Mouse (Mus musculus): ENCODE results near the gene Tle6. TPM values are rescaled to one million over a fixed set of nuclear protein-coding genes. Genes with fewer than 3 reads are reported as not detected.

Gene Tle6
- polyA plus RNA-seq, 1 experiment from 2014 or later, result 12.1 TPM

DNA sequence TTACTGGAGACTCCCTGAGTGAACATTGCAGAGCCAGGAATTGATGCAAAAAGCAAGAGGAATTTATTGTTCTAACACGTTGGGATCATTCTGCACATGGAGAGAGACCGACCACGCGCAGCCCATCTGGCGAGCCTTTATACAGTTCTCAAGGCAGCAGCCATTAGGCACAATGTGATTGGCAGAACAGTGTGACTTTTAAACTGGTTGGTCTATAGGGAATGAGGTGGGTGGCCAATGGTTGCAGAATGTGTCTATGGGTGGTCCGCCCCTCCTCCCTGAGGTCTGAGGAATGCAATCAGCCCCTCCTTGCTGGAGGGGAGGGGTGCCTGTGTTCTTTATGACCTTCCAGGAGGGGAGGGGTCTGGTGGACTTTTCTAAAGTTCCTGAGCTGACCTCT, 14.6 kb upstream of the Tle6 start:
- no peak overlapping the region for H3K4me2 ChIP-seq

DNA sequence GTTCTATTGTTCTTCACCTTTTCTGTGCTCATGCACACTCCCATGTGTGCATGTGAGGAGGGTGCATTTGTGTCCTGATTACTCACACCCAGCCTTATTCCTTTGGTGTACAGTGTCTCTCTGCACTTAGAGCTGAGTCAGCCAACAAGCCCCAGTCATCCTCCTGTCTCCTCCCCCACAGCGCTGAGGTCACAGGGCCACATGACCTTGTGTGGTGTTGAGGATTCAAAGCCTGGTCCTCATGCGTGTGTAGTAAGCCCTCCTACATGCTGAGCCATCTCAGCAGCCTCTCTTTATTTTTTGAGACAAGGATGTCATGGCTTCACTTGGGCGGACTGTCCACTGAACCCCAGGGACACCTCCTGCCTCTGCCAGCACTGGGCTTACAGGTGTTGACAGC, 11.9 kb upstream of the Tle6 start:
- peaks cover 13% of the 10 kb centered on the region; the same call in 1 of the 2 replicates for H3K36me3 ChIP-seq
- H3K27ac ChIP-seq, result no peak overlapping the region
- H3K27me3 ChIP-seq (replicated peaks), result no peaks in the 10 kb centered on the region
- H3K9me3 ChIP-seq (replicated peaks), result no peaks in the 10 kb centered on the region
- WGBS (ENCODE audit: insufficient replicate concordance), result 54% methylated on average over 3 of the region's 3 CpGs
- no peak overlapping the region for H3K9ac ChIP-seq
- H3K4me3 ChIP-seq, result no peak overlapping the region
- no peak for ATAC-seq
- H3K4me1 ChIP-seq, result no peaks in the 10 kb centered on the region
- H3K4me2 ChIP-seq, result no peak overlapping the region

More for the DNA sequence above, 14.6 kb upstream of the Tle6 start:
- Histone ChIP-seq H3K27me3 (replicated peaks) (no peaks in the 10 kb centered on the region), H3K36me3 (no peaks in the 10 kb centered on the region), H3K4me1 (no peaks in the 10 kb centered on the region), H3K9ac (no peak overlapping the region), H3K27ac (no peak overlapping the region), H3K9me3 (replicated peaks) (no peaks in the 10 kb centered on the region), H3K4me3 (no peak overlapping the region)
- WGBS (ENCODE audit: insufficient replicate concordance), result 70% methylated on average over 6 of the region's 6 CpGs
- no peak for ATAC-seq

DNA sequence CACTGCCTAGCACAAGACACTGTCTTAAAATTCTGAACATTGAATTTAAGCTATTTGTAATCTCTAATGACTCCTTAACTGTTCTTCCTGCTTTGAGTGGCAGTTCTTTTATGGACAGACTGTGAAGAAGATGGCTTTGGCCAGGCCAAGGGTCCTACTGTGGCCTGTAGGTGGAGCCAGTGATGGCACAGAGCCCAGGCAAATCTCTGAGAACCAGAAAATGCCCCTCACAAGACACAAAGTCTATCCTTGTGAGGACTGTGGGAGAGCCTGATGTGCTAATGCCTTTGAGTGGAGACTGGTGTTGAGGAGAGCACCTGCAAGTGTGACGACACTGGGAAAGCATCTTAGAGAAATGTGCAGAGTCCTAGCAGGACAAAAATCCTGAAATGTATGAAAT, 7.4 kb upstream of the Tle6 start:
- Histone ChIP-seq H3K9ac (no peak overlapping the region), H3K36me3 (peaks cover 13% of the 10 kb centered on the region; the same call in 1 of the 2 replicates), H3K4me3 (no peak overlapping the region), H3K27me3 (replicated peaks) (no peaks in the 10 kb centered on the region), H3K9me3 (replicated peaks) (no peaks in the 10 kb centered on the region), H3K4me2 (no peak overlapping the region), H3K4me1 (peaks cover 28% of the 10 kb centered on the region), H3K27ac (no peak overlapping the region)
- WGBS (ENCODE audit: insufficient replicate concordance), result 86% methylated on average over 1 of the region's 1 CpGs
- ATAC-seq, result no peak

DNA sequence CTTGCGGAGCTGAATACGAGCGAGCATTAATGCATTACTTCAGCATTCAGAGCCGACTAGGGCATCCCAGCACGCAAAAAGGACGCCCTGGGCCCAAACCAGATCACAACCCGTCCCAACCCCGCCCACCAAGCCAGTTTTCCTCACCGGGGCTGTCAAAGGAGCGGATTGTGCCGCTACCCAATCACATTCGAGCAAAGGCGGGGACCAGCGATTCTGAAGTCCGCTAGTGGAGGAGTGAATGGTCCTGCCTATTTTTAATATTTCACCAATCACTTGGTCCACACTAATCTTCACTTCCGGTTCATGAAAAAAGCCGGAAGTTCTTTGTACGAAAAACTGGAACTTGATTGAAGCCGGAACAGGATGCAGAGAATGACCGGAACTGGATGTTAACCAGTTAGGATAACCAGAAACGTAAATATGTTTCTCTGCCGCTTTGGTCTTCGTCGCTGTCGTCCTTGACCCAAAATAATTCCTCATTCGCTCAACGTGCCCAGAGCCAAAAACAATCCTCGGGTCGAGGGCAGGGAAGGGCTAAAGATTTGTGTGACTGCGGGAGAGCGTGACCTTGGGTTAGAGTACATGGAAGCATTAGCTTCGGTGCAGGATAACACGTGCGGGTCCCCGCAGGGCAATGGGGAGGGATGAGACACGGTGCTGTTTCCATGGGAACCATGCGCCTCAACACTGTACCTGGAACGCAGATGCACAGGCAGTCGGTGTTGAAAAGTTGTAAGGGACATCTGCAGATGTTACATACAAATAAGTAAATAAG, 5.3 kb upstream of the Tle6 start, which contains the start of gene BC025920:
BC025920 (plus strand) TSS at position 297 of the 778 bp plus-strand sequence.
- peak; percentile 88 for ATAC-seq

DNA sequence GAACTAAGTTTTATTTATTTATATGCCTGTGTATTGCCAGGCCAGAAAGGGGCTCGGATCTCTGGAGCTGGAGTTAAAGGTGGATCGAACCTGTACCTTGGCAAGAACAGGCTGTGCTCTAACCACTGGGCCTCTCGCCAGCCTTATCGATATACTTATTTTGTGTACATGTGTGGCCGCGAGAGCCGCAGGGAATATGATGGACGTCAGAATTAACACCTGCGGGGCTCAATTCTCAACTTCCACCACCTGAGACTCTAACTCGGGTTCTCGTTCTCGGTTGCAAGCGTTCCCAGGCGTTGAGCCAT, 4.7 kb upstream of the Tle6 start:
- Histone ChIP-seq H3K9ac (peak overlapping the region; percentile 70), H3K4me2 (peak overlapping the region; percentile 77), H3K4me3 (peak overlapping the region; percentile 70), H3K27ac (peak overlapping the region; percentile 95), H3K36me3 (peaks cover 13% of the 10 kb centered on the region; the same call in 1 of the 2 replicates), H3K9me3 (replicated peaks) (no peaks in the 10 kb centered on the region), H3K27me3 (replicated peaks) (no peaks in the 10 kb centered on the region), H3K4me1 (peaks cover 52% of the 10 kb centered on the region)
- WGBS (ENCODE audit: insufficient replicate concordance), result 3% methylated on average over 14 of the region's 14 CpGs
- ATAC-seq, result peak; percentile 6

More for the DNA sequence above, 5.3 kb upstream of the Tle6 start, which contains the start of gene BC025920:
- no peaks in the 10 kb centered on the region for H3K9me3 ChIP-seq (replicated peaks)
- peak within 1 kb of the TSS; percentile 77 for H3K4me2 ChIP-seq
- H3K4me1 ChIP-seq, result peaks cover 46% of the 10 kb centered on the region
- 1% methylated on average over 39 of the region's 39 CpGs for WGBS (ENCODE audit: insufficient replicate concordance)
- H3K27ac ChIP-seq, result peak within 1 kb of the TSS; percentile 95
- peaks cover 13% of the 10 kb centered on the region; the same call in 1 of the 2 replicates for H3K36me3 ChIP-seq
- H3K9ac ChIP-seq, result peak within 1 kb of the TSS; percentile 70
- peak within 1 kb of the TSS; percentile 70 for H3K4me3 ChIP-seq
- H3K27me3 ChIP-seq (replicated peaks), result no peaks in the 10 kb centered on the region

DNA sequence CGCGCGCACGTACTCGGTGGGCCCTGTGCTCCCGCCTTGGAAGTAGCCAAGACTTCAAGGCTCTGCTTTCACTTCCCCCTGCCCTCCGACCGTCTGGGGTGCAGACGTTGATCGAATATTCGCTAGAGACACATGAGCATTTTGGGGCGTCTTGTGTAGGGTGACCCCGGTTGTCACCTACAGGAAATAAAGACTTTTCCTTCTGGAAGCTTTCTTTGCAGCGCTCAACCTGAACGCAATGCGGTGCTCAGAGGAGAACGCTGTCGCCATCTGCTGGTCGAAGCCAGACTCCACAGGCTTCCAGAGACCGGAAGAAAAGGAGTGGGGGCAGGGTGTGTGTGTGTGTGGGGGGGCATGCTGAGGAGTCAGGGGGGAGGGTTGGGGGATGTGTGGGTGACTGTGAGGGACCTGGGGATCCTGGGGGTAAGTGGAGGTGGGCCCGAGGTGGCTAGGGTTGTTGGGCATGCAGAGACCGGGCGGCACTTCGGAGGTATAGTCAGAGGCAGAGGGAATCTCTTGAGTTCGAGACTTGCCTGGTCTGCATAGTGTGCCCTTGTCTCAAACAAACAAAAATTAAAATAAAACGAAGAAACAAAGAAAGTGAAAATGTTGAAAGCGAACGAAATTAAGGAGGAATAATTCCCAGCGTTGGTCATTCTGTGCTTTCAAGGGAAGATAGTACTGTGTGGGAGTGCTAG, 4.2 kb upstream of the Tle6 start:
- Histone ChIP-seq H3K27ac (peak overlapping the region; percentile 95), H3K4me3 (peak overlapping the region; percentile 70), H3K36me3 (peaks cover 13% of the 10 kb centered on the region; the same call in 1 of the 2 replicates), H3K4me2 (peak overlapping the region; percentile 77), H3K9ac (peak overlapping the region; percentile 70), H3K27me3 (replicated peaks) (0 out of 2 replicates have a peak, but pooled peaks cover under 1% of the 10 kb centered on the region), H3K4me1 (peaks cover 57% of the 10 kb centered on the region), H3K9me3 (replicated peaks) (no peaks in the 10 kb centered on the region)
- WGBS (ENCODE audit: insufficient replicate concordance), result 12% methylated on average over 29 of the region's 29 CpGs
- ATAC-seq, result peak; percentile 32

DNA sequence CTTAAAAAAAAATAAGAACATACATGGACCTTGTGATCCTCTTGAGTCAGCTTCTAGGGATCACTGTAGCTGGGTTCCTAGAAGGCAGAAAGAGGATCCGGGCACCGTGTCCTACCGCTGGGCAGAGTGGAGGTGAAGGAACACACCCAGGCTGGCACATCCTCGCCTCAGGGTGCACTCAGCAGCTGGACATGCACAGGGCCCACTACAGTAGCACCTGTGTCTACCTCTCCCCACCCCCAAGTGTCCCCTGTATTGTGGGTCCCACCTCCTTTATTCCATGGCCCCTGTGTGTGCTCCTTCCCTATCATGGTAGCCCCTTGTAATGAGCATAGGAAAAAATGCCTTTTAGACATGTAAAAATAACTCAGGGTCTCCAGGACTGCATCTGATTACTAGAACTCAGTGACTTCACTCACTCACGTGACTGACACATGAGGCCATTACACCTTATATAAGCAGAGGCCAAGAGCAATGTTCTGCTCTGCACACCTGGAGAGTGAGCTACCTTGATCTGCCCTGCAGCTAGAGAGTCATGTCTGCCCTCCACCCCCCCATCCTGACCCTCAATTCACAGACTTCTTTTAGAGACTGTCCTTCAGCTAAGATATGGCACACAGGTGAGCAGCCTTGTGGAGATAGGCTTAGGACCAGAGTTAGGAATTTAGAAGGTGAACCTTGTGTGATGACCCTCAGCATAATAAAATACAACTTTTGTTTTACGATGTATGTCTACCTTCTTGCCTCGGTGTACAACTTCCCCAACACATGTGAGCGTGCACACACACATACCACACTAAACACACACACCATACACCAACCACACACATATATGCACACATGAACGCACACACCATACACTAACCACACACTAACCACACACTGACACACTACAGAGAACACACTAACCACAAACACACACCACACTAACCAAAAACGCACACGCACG, 3.4 kb upstream of the Tle6 start:
- H3K4me3 ChIP-seq, result peak overlapping the region; percentile 70; the same call in 1 of the 2 replicates
- no peak for ATAC-seq
- H3K4me1 ChIP-seq, result peaks cover 65% of the 10 kb centered on the region
- H3K36me3 ChIP-seq, result peaks cover 13% of the 10 kb centered on the region; the same call in 1 of the 2 replicates
- H3K9ac ChIP-seq, result peak overlapping the region; percentile 70
- H3K27me3 ChIP-seq (replicated peaks), result peaks cover 8% of the 10 kb centered on the region; the same call in 1 of the 2 replicates
- H3K4me2 ChIP-seq, result peak overlapping the region; percentile 77
- H3K27ac ChIP-seq, result peak overlapping the region; percentile 95
- H3K9me3 ChIP-seq (replicated peaks), result no peaks in the 10 kb centered on the region
- 56% methylated on average over 12 of the region's 12 CpGs for WGBS (ENCODE audit: insufficient replicate concordance)

DNA sequence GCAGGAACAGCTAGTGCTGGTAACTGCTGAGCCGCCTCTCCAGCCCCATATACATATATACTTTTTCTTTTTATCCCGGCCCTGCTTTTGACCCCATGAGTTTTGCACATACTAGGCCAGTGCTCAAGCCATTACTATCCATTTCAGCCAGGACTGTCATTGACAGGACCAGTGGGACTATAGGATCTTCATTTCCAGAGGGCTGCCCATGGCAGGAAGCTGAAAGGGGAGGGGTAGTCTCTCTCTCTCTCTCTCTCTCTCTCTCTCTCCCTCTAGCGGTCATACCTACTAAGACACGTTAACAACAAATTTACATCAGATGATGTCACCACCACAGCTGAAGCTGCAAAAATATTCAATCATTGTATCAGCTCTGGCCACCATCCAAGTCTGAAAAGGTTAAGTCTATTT, 1.9 kb upstream of the Tle6 start:
- H3K36me3 ChIP-seq, result no peaks in the 10 kb centered on the region
- no peak overlapping the region for H3K4me2 ChIP-seq
- H3K4me3 ChIP-seq, result no peak overlapping the region
- H3K27ac ChIP-seq, result peak overlapping the region; percentile 22; the same call in 1 of the 2 replicates
- H3K9ac ChIP-seq, result no peak overlapping the region
- no peak for ATAC-seq
- H3K9me3 ChIP-seq (replicated peaks), result no peaks in the 10 kb centered on the region
- peaks cover 20% of the 10 kb centered on the region for H3K27me3 ChIP-seq (replicated peaks)
- peaks cover 75% of the 10 kb centered on the region for H3K4me1 ChIP-seq
- 17% methylated on average over 4 of the region's 4 CpGs for WGBS (ENCODE audit: insufficient replicate concordance)

DNA sequence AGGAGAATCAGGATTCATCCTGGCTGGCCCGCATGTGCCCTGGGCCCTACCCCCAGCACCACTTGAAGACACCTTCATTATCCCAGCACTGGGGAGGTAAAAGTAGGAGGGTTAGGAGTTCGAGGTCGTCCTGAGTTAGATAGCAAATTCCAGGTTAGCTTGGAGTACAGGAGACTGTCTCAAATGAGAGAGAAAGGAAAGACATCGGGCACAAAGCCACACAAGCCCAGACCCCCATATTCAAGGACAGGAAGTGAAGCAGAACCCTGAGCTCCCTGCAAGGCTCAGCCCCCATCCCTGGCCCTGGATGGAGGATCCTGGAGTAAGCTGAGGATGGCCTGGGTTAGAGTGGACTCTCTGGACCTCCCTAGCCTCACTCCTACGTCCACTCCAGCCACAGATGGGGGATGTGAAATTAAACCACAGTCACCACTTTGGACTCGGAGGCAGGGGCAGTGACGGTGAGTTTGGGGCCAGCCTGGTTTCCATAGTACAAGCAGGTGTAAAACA, 578 bp upstream of the Tle6 start:
- peak overlapping the region; percentile 28; the same call in 1 of the 2 replicates for H3K27ac ChIP-seq
- H3K4me2 ChIP-seq, result peak overlapping the region; percentile 69
- WGBS (ENCODE audit: insufficient replicate concordance), result 28% methylated on average over 7 of the region's 7 CpGs
- H3K27me3 ChIP-seq (replicated peaks), result peaks cover 33% of the 10 kb centered on the region
- H3K9ac ChIP-seq, result peak overlapping the region; percentile 23
- no peaks in the 10 kb centered on the region for H3K36me3 ChIP-seq
- peaks cover 81% of the 10 kb centered on the region for H3K4me1 ChIP-seq
- no peak for ATAC-seq
- H3K4me3 ChIP-seq, result peak overlapping the region; percentile 39
- no peaks in the 10 kb centered on the region for H3K9me3 ChIP-seq (replicated peaks)

DNA sequence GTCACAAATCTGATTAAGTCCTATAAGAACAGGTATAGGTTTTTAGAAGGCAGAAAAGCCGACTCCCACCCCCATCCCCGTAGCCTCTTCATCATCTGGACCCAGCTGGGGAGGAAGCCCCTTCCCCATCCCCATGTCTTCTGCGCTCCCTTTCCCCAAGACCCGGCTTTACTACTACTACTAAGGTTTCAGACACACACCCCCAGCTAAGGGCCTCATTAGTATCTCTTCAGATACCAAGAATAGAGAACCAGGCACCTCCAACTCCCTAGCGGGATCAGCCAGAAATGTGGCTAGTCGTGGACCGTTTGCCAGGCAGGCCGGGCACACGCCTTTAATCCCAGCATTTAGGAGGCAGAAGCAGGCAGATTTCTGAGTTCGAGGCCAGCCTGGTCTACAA, 777 bp downstream of the Tle6 start:
- Histone ChIP-seq H3K9ac (no peak overlapping the region), H3K4me1 (peaks cover 85% of the 10 kb centered on the region), H3K9me3 (replicated peaks) (no peaks in the 10 kb centered on the region), H3K4me3 (no peak overlapping the region), H3K27me3 (replicated peaks) (peaks cover 46% of the 10 kb centered on the region), H3K4me2 (peak overlapping the region; percentile 69), H3K36me3 (no peaks in the 10 kb centered on the region), H3K27ac (peak overlapping the region; percentile 28; the same call in 1 of the 2 replicates)
- WGBS (ENCODE audit: insufficient replicate concordance), result 35% methylated on average over 10 of the region's 10 CpGs
- ATAC-seq, result no peak

DNA sequence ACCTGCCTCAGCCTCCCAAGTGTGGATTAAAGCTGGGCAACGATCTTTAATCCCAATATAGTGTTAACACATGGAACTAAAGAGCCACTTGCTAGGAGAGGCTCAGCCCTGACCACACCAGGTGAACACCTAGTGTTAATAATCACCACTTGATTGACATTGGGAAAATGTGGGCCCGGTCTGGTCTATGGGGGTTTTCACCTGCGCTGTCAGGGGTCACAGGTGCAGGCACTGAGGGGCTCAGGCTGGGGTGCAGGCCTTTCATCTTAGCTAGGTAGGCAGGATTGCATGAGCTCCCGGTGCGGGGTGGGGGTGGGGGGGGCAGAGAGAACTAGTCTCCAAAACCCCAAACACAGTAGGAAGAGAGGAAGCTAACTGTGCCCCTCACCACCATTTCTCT, 1.2 kb downstream of the Tle6 start:
- ATAC-seq, result no peak
- Histone ChIP-seq H3K9ac (no peak overlapping the region), H3K4me1 (peaks cover 85% of the 10 kb centered on the region), H3K4me3 (no peak overlapping the region), H3K9me3 (replicated peaks) (no peaks in the 10 kb centered on the region), H3K36me3 (no peaks in the 10 kb centered on the region), H3K27ac (no peak overlapping the region; the same call in 1 of the 2 replicates), H3K4me2 (no peak overlapping the region), H3K27me3 (replicated peaks) (peaks cover 51% of the 10 kb centered on the region)
- WGBS (ENCODE audit: insufficient replicate concordance), result 60% methylated on average over 5 of the region's 5 CpGs
